Mouse (Mus musculus): ENCODE measurements around the gene Evx2.

The Evx2 gene

GRCm38 (mm10) chr2:74688795-74689573 lies 29.6 kb upstream of the Evx2 start:
- no peak for TF ChIP-seq GATA4 (IDR thresholded peaks at IDR 0.05; ENCODE audit: insufficient replicate concordance, low read length)

GRCm38 (mm10) chr2:74687698-74688555 lies 28.6 kb upstream of the Evx2 start:
- no peak for TF ChIP-seq GATA4 (IDR thresholded peaks at IDR 0.05; ENCODE audit: insufficient replicate concordance, low read length)

GRCm38 (mm10) chr2:74686988-74687697 lies 27.8 kb upstream of the Evx2 start:
- TF ChIP-seq GATA4 (IDR thresholded peaks at IDR 0.05; ENCODE audit: insufficient replicate concordance, low read length), result no peak

GRCm38 (mm10) chr2:74686301-74686987 lies 27.1 kb upstream of the Evx2 start:
- TF ChIP-seq GATA4 (IDR thresholded peaks at IDR 0.05; ENCODE audit: insufficient replicate concordance, low read length), result no peak

- no peak for TF ChIP-seq GATA4 (IDR thresholded peaks at IDR 0.05; ENCODE audit: insufficient replicate concordance, low read length)
Measured at GRCm38 (mm10) chr2:74685059-74685603, 25.8 kb upstream of the Evx2 start.

- no peak for TF ChIP-seq GATA4 (IDR thresholded peaks at IDR 0.05; ENCODE audit: insufficient replicate concordance, low read length)
Measured at GRCm38 (mm10) chr2:74684106-74684505, 24.7 kb upstream of the Evx2 start.

GRCm38 (mm10) chr2:74683471-74683951 lies 24.2 kb upstream of the Evx2 start:
- TF ChIP-seq GATA4 (IDR thresholded peaks at IDR 0.05; ENCODE audit: insufficient replicate concordance, low read length), result no peak

- no peak for TF ChIP-seq GATA4 (IDR thresholded peaks at IDR 0.05; ENCODE audit: insufficient replicate concordance, low read length)
Measured at GRCm38 (mm10) chr2:74682796-74683195, 23.4 kb upstream of the Evx2 start.

- TF ChIP-seq GATA4 (IDR thresholded peaks at IDR 0.05; ENCODE audit: insufficient replicate concordance, low read length), result no peak
Measured at GRCm38 (mm10) chr2:74681594-74682531, 22.5 kb upstream of the Evx2 start.

GRCm38 (mm10) chr2:74680561-74681398 lies 21.4 kb upstream of the Evx2 start:
- no peak for TF ChIP-seq GATA4 (IDR thresholded peaks at IDR 0.05; ENCODE audit: insufficient replicate concordance, low read length)

- no peak for TF ChIP-seq GATA4 (IDR thresholded peaks at IDR 0.05; ENCODE audit: insufficient replicate concordance, low read length)
Measured at GRCm38 (mm10) chr2:74679980-74680379, 20.6 kb upstream of the Evx2 start.

- no peak for TF ChIP-seq GATA4 (IDR thresholded peaks at IDR 0.05; ENCODE audit: insufficient replicate concordance, low read length)
Measured at GRCm38 (mm10) chr2:74679596-74679971, 20.2 kb upstream of the Evx2 start.
